Mouse (Mus musculus): Measurements from ENCODE around the gene 3110009E18Rik. TPM values are rescaled to one million over a fixed set of nuclear protein-coding genes. Genes with fewer than 3 reads are reported as not detected.

The 3110009E18Rik gene
- total RNA-seq (2023), result 10 to 100 TPM; 17.1 to 21.5 TPM

GRCm38 (mm10) chr1:120120969-120121811, at the start of gene 3110009E18Rik, which contains the start of gene Dbi:
Gene 3110009E18Rik (plus strand): TSS chr1:120121187.
Gene Dbi (minus strand): TSS chr1:120121078.

GRCm38 (mm10) chr1:120073519-120074306, 47.3 kb upstream of the 3110009E18Rik start, which contains the start of gene Tmem37:
Gene Tmem37 (minus strand): TSS chr1:120074074.

Other genes starting within 250 kb of the 3110009E18Rik start
- 1 to 10 TPM; 5.1 to 5.9 TPM for gene Tmem177, start 208.0 kb upstream of the 3110009E18Rik start, total RNA-seq (2023)
- not detected for gene Cfap221, start 124.0 kb upstream of the 3110009E18Rik start, total RNA-seq (2023)
- not detected for gene Sctr, start 114.3 kb upstream of the 3110009E18Rik start, total RNA-seq (2023)
- not detected for gene Tmem37, start 47.1 kb upstream of the 3110009E18Rik start, total RNA-seq (2023)
- gene Dbi, start 109 bp upstream of the 3110009E18Rik start, total RNA-seq (2023), result 10 to 100 TPM; 35.8 to 39.3 TPM
- gene Steap3, start 151.5 kb downstream of the 3110009E18Rik start, total RNA-seq (2023), result 1 to 10 TPM; 2.1 to 3.3 TPM
- not detected for gene C1ql2, start 219.4 kb downstream of the 3110009E18Rik start, total RNA-seq (2023)